Mouse (Mus musculus) CH12.LX (cell line): ENCODE measurements at regions not wholly inside any gene's neighbourhood (a gene's known extent, or its start where the extent isn't known, plus 50 kb on each side); places are given as distances from the start of the nearest gene placed in this dataset.

ENCODE experiments used
- DNase-seq: peaks from one replicate; pipeline ENCODE4 v3.0.0-alpha.2; 2013; ENCODE audit errors: extremely low read depth
- H3K27ac ChIP-seq: 2 replicates; pipeline ENCODE4 v1.5.1; 2012; ENCODE audit warnings: low read depth, mild to moderate bottlenecking, control low read depth, moderate library complexity; ENCODE audit not compliant: insufficient read depth
- H3K27me3 ChIP-seq: replicated peaks from 2 replicates; pipeline ENCODE3; 2012; ENCODE audit warnings: inconsistent platforms
- H3K36me3 ChIP-seq, 2 experiments: replicated peaks in 1 of 2; 2 replicates each; pipeline versions ENCODE3 to v1.6.1; 2012; ENCODE audit warnings: inconsistent platforms in 1 of 2, low read length in 1 of 2, mild to moderate bottlenecking in 1 of 2, mixed read lengths in 1 of 2, moderate library complexity in 1 of 2; ENCODE audit not compliant: control insufficient read depth in 1 of 2, insufficient read depth in 1 of 2
- H3K4me1 ChIP-seq, 2 experiments: 2 replicates each; pipeline ENCODE4 v1.6.1; 2012; ENCODE audit warnings: inconsistent platforms in 1 of 2, moderate library complexity in 1 of 2; ENCODE audit not compliant: insufficient read depth in 2 of 2, control insufficient read depth in 1 of 2
- H3K4me2 ChIP-seq: 2 replicates; pipeline ENCODE4 v1.6.1; 2012; ENCODE audit warnings: low read depth, mild to moderate bottlenecking, control low read depth; ENCODE audit not compliant: poor library complexity, insufficient read depth, severe bottlenecking
- H3K4me3 ChIP-seq, 3 experiments: fragments of 150-350 bp in 1 of 3; sonication (generic) in 1 of 3; replicated peaks in 1 of 3; 2 replicates each; pipeline versions ENCODE3 to v1.5.1; 2011 to 2012; ENCODE audit warnings: low read depth in 2 of 3, low read length in 2 of 3, mild to moderate bottlenecking in 2 of 3, moderate library complexity in 2 of 3, control low read depth in 1 of 3, improper control_type of control experiment in 1 of 3, inconsistent platforms in 1 of 3, mixed read lengths in 1 of 3; ENCODE audit not compliant: poor library complexity in 1 of 3
- H3K79me2 ChIP-seq: replicated peaks from 2 replicates; pipeline ENCODE4 v1.6.1; 2012; ENCODE audit warnings: mild to moderate bottlenecking, moderate library complexity; ENCODE audit not compliant: control insufficient read depth, poor library complexity, insufficient read depth, severe bottlenecking; ENCODE audit errors: extremely low read depth
- H3K9ac ChIP-seq: 2 replicates; pipeline ENCODE4 v1.6.1; 2012; ENCODE audit warnings: low read depth, mild to moderate bottlenecking, control low read depth, moderate library complexity; ENCODE audit not compliant: insufficient read depth
- H3K9me3 ChIP-seq: replicated peaks from 2 replicates; pipeline ENCODE3; 2012; ENCODE audit warnings: low read length, inconsistent platforms, mixed read lengths
- BHLHE40 ChIP-seq: IDR thresholded peaks from 2 replicates; pipeline ENCODE4 v1.6.1; 2011; ENCODE audit warnings: mild to moderate bottlenecking, low read depth, low read length, improper control_type of control experiment
- CHD2 ChIP-seq: IDR thresholded peaks from 2 replicates; pipeline ENCODE4 v1.6.1; 2011; ENCODE audit warnings: low read length, improper control_type of control experiment
- CTCF ChIP-seq, 2 experiments: IDR thresholded peaks in 1 of 2; conservative IDR thresholded peaks in 1 of 2; 2 replicates each; pipeline ENCODE4 v1.5.1; 2011 to 2012; ENCODE audit warnings: low read depth in 2 of 2, low read length in 2 of 2, improper control_type of control experiment in 1 of 2, inconsistent platforms in 1 of 2, mild to moderate bottlenecking in 1 of 2, moderate library complexity in 1 of 2
- E2F4 ChIP-seq: IDR thresholded peaks from 2 replicates; pipeline ENCODE4 v1.6.1; 2011; ENCODE audit warnings: low read depth, low read length, improper control_type of control experiment; ENCODE audit not compliant: insufficient replicate concordance
- ELF1 ChIP-seq: IDR thresholded peaks from 2 replicates; pipeline ENCODE4 v1.6.1; 2014; ENCODE audit warnings: low read depth, mild to moderate bottlenecking, inconsistent platforms, low read length, improper control_type of control experiment
- EP300 ChIP-seq: IDR thresholded peaks from 2 replicates; pipeline ENCODE4 v1.6.1; 2011; ENCODE audit warnings: low read length, improper control_type of control experiment
- ETS1 ChIP-seq: conservative IDR thresholded peaks from 2 replicates; pipeline ENCODE4 v1.6.1; 2012; ENCODE audit warnings: low read depth, mild to moderate bottlenecking, inconsistent platforms, low read length, improper control_type of control experiment, moderate library complexity
- GABPA ChIP-seq: IDR thresholded peaks from 2 replicates; pipeline ENCODE4 v1.6.1; 2012; ENCODE audit warnings: low read depth, low read length, improper control_type of control experiment, inconsistent platforms; ENCODE audit not compliant: insufficient replicate concordance
- HCFC1 ChIP-seq: IDR thresholded peaks from 2 replicates; pipeline ENCODE4 v1.6.1; 2012; ENCODE audit warnings: low read depth, mild to moderate bottlenecking, inconsistent platforms, low read length, improper control_type of control experiment
- IRF4 ChIP-seq: IDR thresholded peaks from 2 replicates; pipeline ENCODE4 v1.6.1; 2014; ENCODE audit warnings: low read depth, mild to moderate bottlenecking, inconsistent platforms, low read length, improper control_type of control experiment
- JUN ChIP-seq: IDR thresholded peaks from 2 replicates; pipeline ENCODE4 v1.6.1; 2011; ENCODE audit warnings: low read depth, mild to moderate bottlenecking, low read length, improper control_type of control experiment, moderate library complexity; ENCODE audit not compliant: insufficient read depth
- KAT2A ChIP-seq: IDR thresholded peaks from 2 replicates; pipeline ENCODE4 v1.6.1; 2012; ENCODE audit warnings: low read length, improper control_type of control experiment, inconsistent platforms; ENCODE audit not compliant: insufficient replicate concordance
- MAFK ChIP-seq: IDR thresholded peaks from 2 replicates; pipeline ENCODE4 v1.6.1; 2011; ENCODE audit warnings: low read length, improper control_type of control experiment; ENCODE audit not compliant: insufficient replicate concordance
- MEF2A ChIP-seq: IDR thresholded peaks from 2 replicates; pipeline ENCODE4 v1.6.1; 2014; ENCODE audit warnings: low read depth, mild to moderate bottlenecking, inconsistent platforms, low read length, improper control_type of control experiment, borderline replicate concordance
- MXI1 ChIP-seq: IDR thresholded peaks from 2 replicates; pipeline ENCODE4 v1.6.1; 2011; ENCODE audit warnings: mild to moderate bottlenecking, low read depth, low read length, improper control_type of control experiment
- MYC ChIP-seq: IDR thresholded peaks from 2 replicates; pipeline ENCODE4 v1.6.1; 2011; ENCODE audit warnings: low read depth, mild to moderate bottlenecking, improper control_type of control experiment, low read length
- NRF1 ChIP-seq: IDR thresholded peaks from 2 replicates; pipeline ENCODE4 v1.6.1; 2014; ENCODE audit warnings: low read depth, mild to moderate bottlenecking, inconsistent platforms, low read length, improper control_type of control experiment, moderate library complexity
- PAX5 ChIP-seq: IDR thresholded peaks from 2 replicates; pipeline ENCODE4 v1.6.1; 2012; ENCODE audit warnings: low read length, inconsistent platforms, mixed read lengths
- RAD21 ChIP-seq: IDR thresholded peaks from 2 replicates; pipeline ENCODE4 v1.6.1; 2011; ENCODE audit warnings: low read depth, mild to moderate bottlenecking, low read length, improper control_type of control experiment, moderate library complexity
- SMC3 ChIP-seq: IDR thresholded peaks from 2 replicates; pipeline ENCODE4 v1.6.1; 2011; ENCODE audit warnings: low read depth, low read length, improper control_type of control experiment
- ZNF384 ChIP-seq: IDR thresholded peaks from 2 replicates; pipeline ENCODE4 v1.6.1; 2012; ENCODE audit warnings: low read depth, low read length, improper control_type of control experiment, inconsistent platforms
- dilution Hi-C: fragments of 300-500 bp; cut with MboI; formaldehyde crosslinking; loops from 2 replicates; pipeline ENCODE4 v1.14.3; 2020; ENCODE audit warnings: low sequenced_read_pairs; ENCODE audit not compliant: extremely low pct_unique_long_range_greater_than_20kb, extremely low pct_ligation_motif_present
- in situ Hi-C: fragments of 300-500 bp; cut with MboI; formaldehyde crosslinking; loops from 3 replicates; pipeline ENCODE4 v1.14.3; 2019; ENCODE audit warnings: low sequenced_read_pairs, low pct_ligation_motif_present, low pct_unique_long_range_greater_than_20kb, mixed read lengths

DNA sequence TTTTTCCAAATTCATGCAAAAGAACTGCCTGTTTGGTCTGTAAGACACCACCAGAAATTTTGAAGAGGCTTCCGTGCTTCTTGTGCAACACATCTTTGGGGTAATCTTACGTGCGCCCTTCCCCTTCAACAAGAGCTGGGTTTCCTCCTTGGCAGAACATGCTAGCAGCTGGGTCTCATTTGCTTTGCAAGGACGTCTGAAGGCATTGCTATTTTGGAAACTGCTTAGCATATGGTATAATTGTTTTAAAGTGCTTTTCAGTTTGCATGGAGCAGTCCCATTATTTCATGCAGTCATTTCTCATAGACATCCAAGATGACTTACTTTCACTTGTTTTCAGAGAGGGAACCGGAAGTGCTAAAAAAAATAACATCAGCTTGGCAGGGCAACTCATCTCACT is 336.8 kb upstream of the Ubash3b start:
- H3K27me3 ChIP-seq = no peaks in the 10 kb centered on the region
- TF ChIP-seq ETS1 (no peak), CTCF (conservative IDR thresholded peaks at IDR 0.05 in 1 of 2, IDR thresholded peaks at IDR 0.05 in 1 of 2; ENCODE audit: low read depth in 2 of 2, low read length in 2 of 2) (no peak), CHD2 (no peak)
- H3K79me2 ChIP-seq = no peaks in the 10 kb centered on the region
- DNase-seq = no peak
- no peak overlapping the region for H3K9ac ChIP-seq
- in situ Hi-C loops (no loop called here), dilution Hi-C loops (no loop called here)
- H3K36me3 ChIP-seq = no peaks in the 10 kb centered on the region
- no peaks in the 10 kb centered on the region for H3K4me1 ChIP-seq
- no peaks in the 10 kb centered on the region for H3K9me3 ChIP-seq
- no peak overlapping the region for H3K4me3 ChIP-seq
- H3K27ac ChIP-seq = no peak overlapping the region
- no peak overlapping the region for H3K4me2 ChIP-seq

DNA sequence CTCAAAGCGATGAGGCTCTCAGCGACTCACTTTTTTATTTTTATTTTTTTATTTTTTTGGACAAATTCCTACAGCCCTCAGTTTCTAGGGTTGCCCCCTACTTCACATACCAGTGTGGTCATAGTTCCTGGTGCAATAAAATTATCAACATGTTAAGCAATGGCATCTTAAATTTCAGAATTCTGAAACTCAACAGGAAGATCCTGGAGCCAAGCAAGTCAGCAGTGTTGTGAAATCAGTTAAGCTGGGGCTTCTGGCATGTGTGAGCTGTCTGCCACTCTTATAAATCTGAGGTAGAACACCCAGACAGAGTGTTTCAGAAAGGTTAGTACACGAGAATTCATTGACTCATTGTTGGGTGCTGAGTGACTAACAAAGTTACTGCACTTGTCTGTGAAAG is 328.6 kb upstream of the Ubash3b start:
- TF ChIP-seq CHD2 (no peak), E2F4 (no peak), RAD21 (no peak), MXI1 (no peak), JUN (no peak), EP300 (no peak), KAT2A (no peak), BHLHE40 (no peak), MEF2A (no peak), HCFC1 (no peak), NRF1 (no peak), IRF4 (no peak), MAFK (no peak), ELF1 (no peak), PAX5 (no peak), MYC (no peak), SMC3 (no peak), ZNF384 (no peak), GABPA (no peak)
- dilution Hi-C loops = no loop called here
- no peaks in the 10 kb centered on the region for H3K9me3 ChIP-seq
- H3K79me2 ChIP-seq = no peaks in the 10 kb centered on the region
- no peak overlapping the region for H3K4me2 ChIP-seq
- H3K9ac ChIP-seq = no peak overlapping the region
- in situ Hi-C loops = no loop called here
- H3K36me3 ChIP-seq = no peaks in the 10 kb centered on the region
- no peak overlapping the region for H3K4me3 ChIP-seq
- H3K27me3 ChIP-seq = no peaks in the 10 kb centered on the region
- DNase-seq = no peak
- no peaks in the 10 kb centered on the region for H3K4me1 ChIP-seq
- no peak overlapping the region for H3K27ac ChIP-seq
